Mouse (Mus musculus): ENCODE data around the gene Anapc2. TPM values are rescaled to one million over a fixed set of nuclear protein-coding genes. Genes with fewer than 3 reads are reported as not detected.

Gene Anapc2
- total RNA-seq, 2 experiments from 2014 or later: 76.5 to 81.3 TPM

GRCm38 (mm10) chr2:25267746-25268309 is 4.5 kb upstream of the Anapc2 start:
- DNase-seq: no peak

- no peak for DNase-seq
These were observed 237 bp downstream of the Anapc2 start for GRCm38 (mm10) chr2:25272515-25272914.

GRCm38 (mm10) chr2:25273010-25273409 is 732 bp downstream of the Anapc2 start:
- DNase-seq: no peak

GRCm38 (mm10) chr2:25278928-25279882 is 6.9 kb downstream of the Anapc2 start:
- peak; percentile 84 to 88 for DNase-seq

- no peak for DNase-seq
These were observed 13.3 kb downstream of the Anapc2 start for GRCm38 (mm10) chr2:25285551-25285950.

GRCm38 (mm10) chr2:25286314-25286713 is 14.0 kb downstream of the Anapc2 start:
- DNase-seq: no peak

- no peak for DNase-seq
These were observed 14.8 kb downstream of the Anapc2 start for GRCm38 (mm10) chr2:25286837-25287636.

GRCm38 (mm10) chr2:25287927-25288649 is 15.8 kb downstream of the Anapc2 start, which contains the start of gene Tmem210:
Gene Tmem210 (plus strand): TSS chr2:25288145.
- no peak for DNase-seq

- no peak for DNase-seq
These were observed 16.6 kb downstream of the Anapc2 start for GRCm38 (mm10) chr2:25288734-25289345.

GRCm38 (mm10) chr2:25289651-25290050 is 17.4 kb downstream of the Anapc2 start, which contains the start of gene Lrrc26:
Gene Lrrc26 (plus strand): TSS chr2:25289915.
- DNase-seq: peak in 1 of 2 experiments; percentile 37

GRCm38 (mm10) chr2:25290101-25290815 is 18.0 kb downstream of the Anapc2 start:
- peak; percentile 33 to 44 for DNase-seq

GRCm38 (mm10) chr2:25290816-25291130 is 18.5 kb downstream of the Anapc2 start:
- no peak for DNase-seq

- peak in 1 of 2 experiments; percentile 28 for DNase-seq
These were observed 19.1 kb downstream of the Anapc2 start for GRCm38 (mm10) chr2:25291184-25292053.

- DNase-seq: peak in 1 of 2 experiments; percentile 38
These were observed 19.8 kb downstream of the Anapc2 start for GRCm38 (mm10) chr2:25292054-25292544.

GRCm38 (mm10) chr2:25292856-25293255 is 20.6 kb downstream of the Anapc2 start:
- peak; percentile 75 to 90 for DNase-seq

GRCm38 (mm10) chr2:25293706-25294105 is 21.4 kb downstream of the Anapc2 start:
- DNase-seq: no peak

- no peak for DNase-seq
These were observed 24.8 kb downstream of the Anapc2 start for GRCm38 (mm10) chr2:25297093-25297492.

GRCm38 (mm10) chr2:25298046-25298445 is 25.8 kb downstream of the Anapc2 start:
- DNase-seq: no peak

- DNase-seq: no peak
These were observed 31.2 kb downstream of the Anapc2 start for GRCm38 (mm10) chr2:25303452-25303851.

Measured in adrenal gland, postnatal 36 days (tissue).